ENCODE assay signal across 8 mouse cellular contexts in the genomic region with DNA sequence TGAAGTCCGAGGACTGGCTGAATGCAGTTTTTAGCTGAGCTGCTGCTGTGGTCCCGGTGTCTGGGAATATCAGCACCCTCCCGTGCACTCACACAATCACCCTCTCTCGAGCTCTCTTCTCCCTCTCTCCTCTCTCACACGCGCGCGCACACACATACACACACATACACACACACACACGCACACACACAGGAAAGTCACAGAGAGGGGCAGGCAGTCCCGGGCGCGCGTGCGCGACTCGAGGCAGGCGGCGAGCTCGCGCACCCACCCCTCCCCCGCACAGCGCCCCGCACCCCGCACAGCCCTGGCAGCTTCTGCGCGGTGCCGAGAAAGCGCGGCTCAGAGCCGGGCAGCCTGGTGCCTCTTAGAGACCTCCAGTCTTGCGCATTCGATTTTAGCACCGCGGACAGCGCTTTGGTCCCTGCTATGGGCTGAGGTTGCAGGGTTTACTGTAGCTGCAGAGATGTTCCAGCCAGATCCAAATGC. TPM values are rescaled to one million over a fixed set of nuclear protein-coding genes. Genes with fewer than 3 reads are reported as not detected.
DNase-seq lines count a peak whose midpoint lies in the region; ATAC-seq lines count a peak whose summit lies in the region.

A gene (minus strand): TSS at position 240 of the 486 bp plus-strand sequence.

- H3K27ac ChIP-seq in hindbrain, embryonic 15.5 days (replicated peaks) = peak within 1 kb of the TSS; percentile 95

- WGBS in hindbrain, embryonic 15.5 days = under 1% methylated on average over 35 of the region's 35 CpGs

- ATAC-seq in hindbrain, embryonic 15.5 days (ENCODE audit: low FRiP score, low read depth) = peak; percentile 95
- no peak for ATAC-seq in inflammation-experienced regulatory T-cells, adult 6 months

- no peaks in the 10 kb centered on the region for H3K9me3 ChIP-seq in hindbrain, embryonic 15.5 days

- peak within 1 kb of the TSS; percentile 75 for H3K4me3 ChIP-seq in hindbrain, embryonic 15.5 days

- no peaks in the 10 kb centered on the region for H3K36me3 ChIP-seq in hindbrain, embryonic 15.5 days

- peak within 1 kb of the TSS; percentile 81 for H3K9ac ChIP-seq in hindbrain, embryonic 15.5 days

- peaks cover 27% of the 10 kb centered on the region for H3K4me1 ChIP-seq in hindbrain, embryonic 15.5 days (replicated peaks)

- peak; percentile 55 for DNase-seq in WW6 (ENCODE audit: low read depth, low spot score)
- peak; percentile 93 for DNase-seq in cerebellum, adult 9-10 months
- DNase-seq in frontal cortex, adult 2 months (ENCODE audit: extremely low spot score in 1 of 2, low spot score in 1 of 2) = peak; percentile 89 to 93
- DNase-seq in left cerebral cortex, adult 11 months (ENCODE audit: low spot score) = peak; percentile 89
- peak; percentile 90 for DNase-seq in mesoderm, embryonic 11.5 days (ENCODE audit: low read depth, low spot score)
- peak; percentile 93 for DNase-seq in right cerebral cortex, postnatal 4 days

- no peaks in the 10 kb centered on the region for H3K27me3 ChIP-seq in hindbrain, embryonic 15.5 days

- H3K4me2 ChIP-seq in hindbrain, embryonic 15.5 days = peak within 1 kb of the TSS; percentile 64

RNA-seq across cellular contexts. Expression of the gene that starts here (rescaled TPM):
- 232 and 299 TPM in 2 replicates for polyA plus RNA-seq in frontal cortex, adult 2 months (2012; rRNA removed)
- polyA plus RNA-seq in hindbrain, embryonic 15.5 days (2015; fragmentation: Nextera tagmentation; extraction: Ambion mirVana) = 158 and 174 TPM in 2 replicates
- polyA plus RNA-seq in inflammation-experienced regulatory T-cells, adult 6 months (2017; shearing (Covaris generic)) = under 1 TPM in 2 of 3 experiments, not detected in 1; 0.09 to 0.11 TPM

Comparison
In these comparisons a context has a peak if more than half of its experiments do, and no peak if none do; other contexts are left out.
1. RNA of the gene that starts here (polyA plus RNA-seq): 232 to 299 TPM in frontal cortex, adult 2 months and 158 to 174 TPM in hindbrain, embryonic 15.5 days; 0.09 to 0.11 TPM in inflammation-experienced regulatory T-cells, adult 6 months; every median in the first group is over 100 times any median in the second.
2. Peak in every context shown above with its lines, with median percentiles within 50 percentile points of each other: DNase-seq.